Mouse (Mus musculus) neural tube, embryonic 14.5 days (tissue): ENCODE results near the gene Gdpd4. TPM values are rescaled to one million over a fixed set of nuclear protein-coding genes. Genes with fewer than 3 reads are reported as not detected.

Experiments used
- polyA plus RNA-seq: library from polyadenylated mRNA; unstranded; fragments of >200 nt; fragmentation: Nextera tagmentation; extraction: Ambion mirVana; gene quantifications from 2 replicates; pipeline ENCODE4 v1.2.1, GENCODE M21; 2014

Gene Gdpd4
- polyA plus RNA-seq, 1 experiment from 2014 or later, result not detected

Other genes with a start within 250 kb of the Gdpd4 start
- 187 and 197 TPM in 2 replicates for gene Clns1a, start 223.3 kb upstream of the Gdpd4 start, polyA plus RNA-seq
- gene Aqp11, start 181.7 kb upstream of the Gdpd4 start, polyA plus RNA-seq, result 20.7 and 20.8 TPM in 2 replicates
- gene Pak1, start 131.4 kb upstream of the Gdpd4 start, polyA plus RNA-seq, result 148 and 155 TPM in 2 replicates
- 22.1 and 24.2 TPM in 2 replicates for gene Myo7a, start 199.6 kb downstream of the Gdpd4 start, polyA plus RNA-seq
- gene Omp, start 225.5 kb downstream of the Gdpd4 start, polyA plus RNA-seq, result 0.32 and 0.40 TPM in 2 replicates